Mouse (Mus musculus) G1E (cell line): Measurements from ENCODE around the gene Aurkaip1.

Experiments
- CTCF ChIP-seq: IDR thresholded peaks from 2 replicates; pipeline ENCODE4 v1.5.1; 2012; ENCODE audit warnings: low read depth, low read length, inconsistent platforms, mixed read lengths
- GATA1 ChIP-seq: IDR thresholded peaks from 2 replicates; pipeline ENCODE4 v1.6.1; 2012; ENCODE audit warnings: borderline replicate concordance, low read length, inconsistent platforms, mixed read lengths
- POLR2AphosphoS5 ChIP-seq: IDR thresholded peaks from 2 replicates; pipeline ENCODE4 v1.6.1; 2012; ENCODE audit warnings: low read depth, low read length, inconsistent platforms; ENCODE audit not compliant: insufficient replicate concordance

DNA sequence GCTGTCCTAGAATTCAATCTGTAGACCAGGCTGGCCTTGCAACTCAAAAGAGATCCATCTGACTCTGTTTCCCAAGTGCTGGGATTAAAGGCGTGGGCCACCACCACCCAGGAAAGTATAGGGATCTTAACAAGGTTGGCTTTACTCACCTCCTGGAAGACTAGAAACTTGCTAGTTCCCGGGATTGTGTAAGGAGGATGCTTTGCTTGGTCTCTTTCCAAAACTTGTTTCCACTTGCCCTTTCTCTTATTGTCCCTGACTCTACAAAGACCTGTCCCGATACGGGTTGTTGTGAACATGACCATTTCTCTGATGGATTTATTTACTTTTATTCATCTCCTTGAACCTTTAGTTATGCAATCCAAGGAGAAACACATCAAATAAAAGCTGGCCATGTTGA lies 1.2 kb upstream of the Aurkaip1 start:
- no peak for TF ChIP-seq CTCF
- no peak for TF ChIP-seq GATA1
- no peak for TF ChIP-seq POLR2AphosphoS5
